Mouse (Mus musculus) right cerebral cortex, postnatal 14 days (tissue): ENCODE data around the gene Hpse.

ENCODE experiments used
- DNase-seq: peaks from one replicate; pipeline ENCODE4 v3.0.0; 2022

Gene Hpse

DNA sequence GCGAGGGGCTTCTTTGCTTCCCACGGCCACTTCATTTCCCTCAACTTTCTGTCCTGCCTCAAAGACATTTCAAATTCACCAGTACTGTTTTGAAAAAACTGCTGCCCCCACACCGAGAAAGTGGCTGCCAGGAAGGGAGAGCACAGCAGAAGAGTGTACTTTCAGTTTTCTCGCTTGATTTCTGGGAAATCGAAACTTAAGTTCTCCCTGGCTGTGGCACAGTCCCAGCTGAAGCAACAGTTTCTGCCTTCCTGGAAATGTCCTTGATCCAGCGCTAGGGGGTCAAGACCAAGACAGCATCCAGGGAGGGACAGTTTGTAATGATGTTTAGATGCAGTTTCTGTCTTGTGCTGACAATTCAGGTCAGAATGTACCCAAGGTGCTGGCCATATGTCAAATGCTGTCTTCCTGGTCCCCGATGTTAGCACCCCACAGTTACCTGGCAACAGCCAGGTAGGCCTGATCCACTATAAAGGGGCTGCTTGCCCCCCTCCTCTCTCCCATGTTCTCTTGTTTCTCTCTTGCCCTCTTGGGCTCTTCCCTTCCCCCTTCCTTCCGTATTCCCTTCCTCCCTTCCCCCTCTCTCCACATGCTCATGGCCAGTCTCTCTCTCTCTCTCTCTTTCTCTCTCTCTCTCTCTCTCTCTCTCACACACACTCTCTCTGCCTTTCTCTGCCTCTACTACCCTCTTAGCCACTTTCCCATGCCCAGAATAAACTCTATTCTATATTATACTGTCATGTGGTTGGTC is 82.5 kb downstream of the Hpse start:
- no peak for DNase-seq

DNA sequence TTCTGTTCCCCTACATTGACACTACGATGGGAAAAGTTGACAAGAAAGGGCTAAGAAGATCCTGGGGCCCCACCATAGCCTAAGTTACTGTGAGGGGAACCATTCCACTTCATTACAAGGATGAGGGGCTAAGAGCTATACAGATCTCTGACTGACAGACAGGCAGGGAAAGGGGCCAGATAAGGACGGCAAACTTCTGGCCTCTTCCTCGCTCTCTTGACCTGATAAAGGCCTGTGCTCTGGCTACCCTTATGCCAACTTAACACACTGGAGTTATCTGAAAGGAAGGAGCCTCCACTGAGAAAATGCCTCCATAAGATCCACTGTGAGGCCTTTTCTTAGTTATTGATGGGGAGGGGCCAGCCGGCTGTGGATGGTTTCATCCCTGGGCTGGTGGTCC is 83.6 kb downstream of the Hpse start:
- no peak for DNase-seq

DNA sequence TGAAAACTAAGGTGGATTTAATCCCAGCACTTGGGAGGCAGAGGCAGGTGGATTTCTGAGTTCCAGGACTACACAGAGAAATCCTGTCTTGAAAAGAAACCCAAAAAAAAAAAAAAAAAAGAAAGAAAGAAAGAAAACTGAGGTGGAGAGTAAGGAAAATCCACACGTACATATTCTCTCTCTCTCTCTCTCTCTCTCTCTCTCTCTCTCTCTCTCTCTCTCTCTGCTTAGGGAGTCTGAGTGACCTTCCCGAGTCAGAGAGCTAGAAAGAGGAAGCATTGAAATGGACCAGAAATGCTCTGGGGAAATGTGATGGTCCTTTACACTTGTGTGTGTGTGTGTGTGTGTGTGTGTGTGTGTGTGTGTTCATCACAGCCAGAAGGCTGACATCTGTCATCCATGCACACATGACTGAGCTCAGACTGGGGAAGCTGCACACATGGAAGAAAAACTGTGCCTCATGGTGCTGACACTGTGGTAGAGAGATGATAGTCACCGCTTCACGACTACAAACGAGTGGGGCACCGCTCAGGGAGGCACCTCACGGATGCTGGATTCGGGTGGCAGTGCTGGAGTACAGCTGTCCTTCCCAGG is 84.5 kb downstream of the Hpse start:
- DNase-seq, result no peak

DNA sequence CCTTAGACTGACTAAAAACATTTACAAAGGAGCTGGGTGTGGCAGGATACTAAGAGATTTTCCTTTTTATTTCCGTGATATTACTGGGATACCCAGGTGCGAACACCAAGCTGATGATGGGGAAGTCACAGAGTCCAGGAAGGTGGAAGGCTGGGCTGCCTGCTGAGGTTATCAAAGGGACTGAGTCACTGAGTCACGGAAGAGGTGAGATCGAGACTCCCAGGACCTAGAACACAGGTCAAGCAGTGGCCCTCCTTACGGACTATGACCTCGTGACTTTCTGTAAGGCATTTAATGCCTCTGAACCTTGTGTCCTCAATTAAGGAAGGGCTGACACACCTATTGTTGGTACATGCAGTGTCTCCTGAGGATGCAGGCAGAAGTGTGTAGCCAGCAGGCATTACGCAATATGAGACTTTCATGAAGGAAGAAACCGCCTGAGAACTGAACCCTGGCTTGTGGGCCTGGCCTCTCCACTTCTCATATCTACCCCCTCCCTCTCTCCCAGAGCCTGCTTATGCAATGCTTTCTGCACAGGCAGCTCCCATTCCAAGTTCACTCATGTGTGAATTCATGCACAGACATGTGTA is 86.9 kb downstream of the Hpse start:
- no peak for DNase-seq
